Mouse (Mus musculus): Measurements from ENCODE around the gene Ap1ar. TPM values are rescaled to one million over a fixed set of nuclear protein-coding genes. Genes with fewer than 3 reads are reported as not detected.
"Not testable (repeated sequence)": the region's sequence is repeated elsewhere in the genome, so short reads cannot be mapped to it uniquely, and the experiment has no call there.

The Ap1ar gene
- polyA plus RNA-seq, 1 experiment from 2014 or later: 64.8 TPM

DNA sequence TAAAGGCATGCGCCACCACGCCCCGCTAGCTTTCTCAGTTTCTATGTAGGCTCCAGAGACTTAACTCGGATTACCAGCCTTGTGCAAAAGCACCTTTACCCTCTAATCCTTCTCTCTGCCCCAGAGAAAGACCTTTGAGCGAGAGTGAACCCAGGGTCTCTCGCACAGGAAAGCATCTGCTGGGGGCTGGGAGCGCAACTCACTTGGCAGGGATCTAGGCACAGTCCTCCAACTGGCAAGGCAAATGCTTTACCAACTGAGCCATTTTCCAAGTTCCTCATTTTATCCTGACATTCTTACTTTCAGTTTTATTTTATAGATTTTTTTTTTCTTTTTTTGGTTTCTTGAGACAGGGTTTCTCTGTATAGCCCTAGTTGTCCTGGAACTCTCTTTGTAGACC lies 44.3 kb downstream of the Ap1ar start:
- 79% methylated on average over 7 of the region's 7 CpGs for WGBS
- H3K9ac ChIP-seq (replicated peaks): no peak overlapping the region
- no peaks in the 10 kb centered on the region for H3K36me3 ChIP-seq
- no peak for ATAC-seq (ENCODE audit: insufficient number of reproducible peaks, insufficient read depth, low FRiP score, low TSS enrichment, low read depth)
- H3K4me3 ChIP-seq (replicated peaks): no peak overlapping the region
- H3K27me3 ChIP-seq: peaks cover 30% of the 10 kb centered on the region
- no peak overlapping the region for H3K27ac ChIP-seq
- peaks cover 13% of the 10 kb centered on the region; the same call in 1 of the 2 replicates for H3K4me1 ChIP-seq (replicated peaks)
- H3K4me2 ChIP-seq: no peak overlapping the region
- H3K9me3 ChIP-seq: no peaks in the 10 kb centered on the region

DNA sequence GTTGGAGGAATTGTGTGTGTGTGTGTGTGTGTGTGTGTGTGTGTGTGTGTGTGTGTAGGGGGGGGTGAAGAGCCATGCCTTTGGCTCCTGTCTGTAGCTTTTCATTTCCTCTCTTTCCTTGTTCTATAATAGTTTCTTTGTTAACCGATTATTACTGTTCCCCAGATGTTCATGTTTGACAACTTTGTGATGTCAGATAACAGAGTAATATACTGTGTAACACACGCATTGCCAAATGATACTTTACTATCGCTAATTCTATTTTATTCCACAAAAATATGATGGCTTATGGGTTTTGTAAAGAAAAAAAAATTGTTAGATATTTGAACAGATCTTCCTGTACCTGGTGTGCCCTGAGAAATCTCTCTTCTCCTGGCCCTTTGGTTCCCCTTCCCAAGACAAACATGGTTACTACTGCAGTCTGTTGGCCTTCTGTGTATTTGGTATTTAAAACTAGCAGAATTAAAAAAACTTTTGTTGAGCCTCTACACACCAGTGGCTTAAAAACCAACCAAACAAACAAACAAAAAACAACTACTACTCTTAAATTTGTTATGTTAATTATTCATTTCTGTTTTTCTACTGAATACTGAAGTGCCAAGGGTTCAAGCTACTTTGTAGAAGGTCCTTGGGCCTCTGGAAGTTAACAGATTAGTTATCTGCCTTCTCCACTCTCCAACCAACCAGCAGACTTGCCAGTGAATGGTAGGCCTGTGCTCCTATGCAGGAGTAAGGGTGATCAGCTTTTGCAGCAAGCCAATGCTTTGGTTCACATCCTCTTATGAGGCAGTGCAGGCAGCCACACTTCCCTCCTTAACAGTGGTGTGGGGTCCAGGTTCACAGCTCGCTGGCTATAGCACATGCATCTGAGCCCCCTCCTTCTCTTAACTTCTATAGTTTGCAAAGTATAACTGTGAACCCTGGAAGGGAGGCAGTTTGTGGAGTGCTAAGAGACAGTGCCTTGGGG lies 45.4 kb downstream of the Ap1ar start:
- 55% methylated on average over 4 of the region's 4 CpGs for WGBS
- Histone ChIP-seq H3K4me2 (peak overlapping the region; percentile 99), H3K4me1 (replicated peaks) (peaks cover 13% of the 10 kb centered on the region; the same call in 1 of the 2 replicates), H3K27me3 (peaks cover 34% of the 10 kb centered on the region), H3K36me3 (no peaks in the 10 kb centered on the region), H3K9me3 (no peaks in the 10 kb centered on the region), H3K4me3 (replicated peaks) (no peak overlapping the region; the same call in 1 of the 2 replicates), H3K27ac (no peak overlapping the region), H3K9ac (replicated peaks) (no peak overlapping the region)
- no peak for ATAC-seq (ENCODE audit: insufficient number of reproducible peaks, insufficient read depth, low FRiP score, low TSS enrichment, low read depth)

DNA sequence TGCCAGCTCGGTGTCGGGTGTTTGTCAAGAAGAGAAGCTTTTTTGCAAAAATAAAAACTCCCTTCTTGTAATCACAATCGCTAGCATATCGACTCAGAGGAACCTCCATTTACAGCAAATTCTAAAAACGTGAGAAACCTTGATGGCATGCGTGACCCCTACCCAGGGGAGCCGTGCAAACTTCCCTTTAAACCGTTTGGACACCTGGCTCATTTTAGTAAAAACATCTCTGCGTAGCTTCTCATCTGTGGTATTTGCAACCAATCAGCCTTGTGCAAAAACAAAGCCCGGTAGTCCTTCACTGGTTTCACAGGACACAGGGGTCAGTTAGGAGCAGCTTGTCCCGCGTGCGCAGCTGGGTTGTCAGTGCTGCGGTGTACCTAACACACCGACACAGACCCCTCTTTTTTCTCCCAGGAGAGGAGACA lies 46.3 kb downstream of the Ap1ar start:
- peaks cover 13% of the 10 kb centered on the region; the same call in 1 of the 2 replicates for H3K4me1 ChIP-seq (replicated peaks)
- H3K9me3 ChIP-seq: no peaks in the 10 kb centered on the region
- H3K27ac ChIP-seq: no peak overlapping the region

DNA sequence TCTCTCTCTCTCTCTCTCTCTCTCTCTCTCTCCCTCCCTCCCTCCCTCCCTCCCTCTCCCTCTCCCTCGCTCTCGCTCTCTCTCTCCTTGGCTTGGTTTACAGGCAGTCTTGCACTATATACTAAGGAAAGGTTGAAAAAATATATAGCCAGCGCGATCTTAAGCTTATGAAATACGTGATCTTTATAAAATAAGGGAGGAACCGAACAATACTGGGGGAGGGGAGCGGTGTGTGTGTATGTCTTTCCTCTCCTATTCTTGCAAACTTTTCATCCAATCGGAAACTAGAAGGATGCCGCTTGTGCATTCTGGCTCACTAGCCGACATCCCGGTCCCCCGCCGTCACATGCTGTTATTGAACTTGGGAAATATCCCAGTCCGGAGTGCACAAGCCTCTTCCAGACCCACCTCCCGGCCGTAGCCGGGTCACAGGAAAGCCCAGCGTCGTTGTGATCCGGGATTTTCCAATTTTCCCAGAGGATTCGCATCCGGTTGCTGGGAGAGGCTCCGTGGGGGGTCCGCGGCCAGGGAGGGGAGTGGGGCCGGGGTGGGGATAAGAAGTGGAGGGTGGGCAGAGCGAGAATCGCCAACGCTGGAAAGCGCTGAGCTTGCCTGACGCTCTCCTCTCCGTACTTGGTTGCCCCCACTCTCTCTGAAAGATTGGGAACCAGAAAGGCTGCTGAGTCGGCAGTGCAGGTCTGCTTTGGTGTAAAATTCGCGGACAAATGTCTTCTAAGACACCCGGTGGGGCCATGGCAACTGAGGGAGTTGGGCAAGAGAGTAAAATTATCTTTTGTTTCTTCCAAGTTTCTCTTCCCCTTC lies 46.9 kb downstream of the Ap1ar start:
- peaks cover 34% of the 10 kb centered on the region for H3K27me3 ChIP-seq
- under 1% methylated on average over 36 of the region's 36 CpGs for WGBS
- peak; percentile 63 for ATAC-seq (ENCODE audit: insufficient number of reproducible peaks, insufficient read depth, low FRiP score, low TSS enrichment, low read depth)

More for the DNA sequence above, 46.3 kb downstream of the Ap1ar start:
- Histone ChIP-seq H3K36me3 (no peaks in the 10 kb centered on the region), H3K27me3 (peaks cover 34% of the 10 kb centered on the region), H3K4me2 (peak overlapping the region; percentile 99), H3K4me3 (replicated peaks) (peak overlapping the region; percentile 52), H3K9ac (replicated peaks) (peak overlapping the region; percentile 63)
- WGBS: under 1% methylated on average over 15 of the region's 15 CpGs
- no peak for ATAC-seq (ENCODE audit: insufficient number of reproducible peaks, insufficient read depth, low FRiP score, low TSS enrichment, low read depth)

DNA sequence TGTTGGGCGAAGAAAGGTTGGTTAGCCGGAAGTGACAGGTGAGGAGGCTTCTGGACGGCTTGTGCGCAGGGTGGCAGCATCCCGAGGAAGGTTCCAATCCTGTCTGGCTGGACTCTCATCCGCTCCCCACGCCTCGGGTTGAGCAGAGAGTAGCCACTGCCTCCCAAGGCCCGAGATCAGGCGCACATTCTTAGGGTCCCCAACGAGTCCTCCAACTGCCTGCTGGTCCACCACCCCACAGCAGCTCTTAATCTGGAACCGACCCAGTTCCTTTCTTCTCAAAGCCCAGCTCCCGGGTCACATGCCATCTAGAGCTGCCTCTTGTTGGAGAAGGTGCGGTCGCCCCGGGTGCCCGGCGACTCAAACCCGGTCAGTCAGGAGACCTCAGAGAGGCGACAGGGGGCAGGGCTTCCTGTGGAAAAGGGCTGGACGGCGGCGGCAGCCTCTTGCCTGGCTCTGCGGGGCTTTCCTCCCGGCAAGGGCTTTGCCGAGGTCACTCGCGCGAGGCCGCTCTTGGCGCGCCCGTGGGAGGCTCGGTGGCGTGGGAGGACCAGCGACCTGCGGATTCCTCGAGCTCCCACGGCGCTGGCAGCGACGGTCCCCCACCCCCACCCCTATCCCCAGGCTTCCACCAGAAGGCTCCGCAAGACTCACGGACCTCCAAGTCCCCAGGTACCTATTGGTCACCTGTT lies 47.7 kb downstream of the Ap1ar start, which contains the start of gene Tifa:
TSS of gene Tifa (plus strand) at position 306 of the 692 bp plus-strand sequence.
- Histone ChIP-seq H3K36me3 (no peaks in the 10 kb centered on the region), H3K4me1 (replicated peaks) (peaks cover 13% of the 10 kb centered on the region; the same call in 1 of the 2 replicates), H3K4me2 (peak within 1 kb of the TSS; percentile 99), H3K9ac (replicated peaks) (peak within 1 kb of the TSS; percentile 63), H3K27me3 (peaks cover 34% of the 10 kb centered on the region), H3K27ac (no peak within 1 kb of the TSS), H3K4me3 (replicated peaks) (peak within 1 kb of the TSS; percentile 52), H3K9me3 (no peaks in the 10 kb centered on the region)
- ATAC-seq (ENCODE audit: insufficient number of reproducible peaks, insufficient read depth, low FRiP score, low TSS enrichment, low read depth): peak; percentile 7; the same call in 1 of the 2 replicates
- 1% methylated on average over 42 of the region's 44 CpGs for WGBS

More for the DNA sequence above, 46.9 kb downstream of the Ap1ar start:
- peaks cover 13% of the 10 kb centered on the region; the same call in 1 of the 2 replicates for H3K4me1 ChIP-seq (replicated peaks)
- H3K36me3 ChIP-seq: no peaks in the 10 kb centered on the region
- no peak overlapping the region for H3K27ac ChIP-seq
- peak overlapping the region; percentile 63 for H3K9ac ChIP-seq (replicated peaks)
- no peaks in the 10 kb centered on the region for H3K9me3 ChIP-seq
- H3K4me2 ChIP-seq: peak overlapping the region; percentile 99
- peak overlapping the region; percentile 52 for H3K4me3 ChIP-seq (replicated peaks)

DNA sequence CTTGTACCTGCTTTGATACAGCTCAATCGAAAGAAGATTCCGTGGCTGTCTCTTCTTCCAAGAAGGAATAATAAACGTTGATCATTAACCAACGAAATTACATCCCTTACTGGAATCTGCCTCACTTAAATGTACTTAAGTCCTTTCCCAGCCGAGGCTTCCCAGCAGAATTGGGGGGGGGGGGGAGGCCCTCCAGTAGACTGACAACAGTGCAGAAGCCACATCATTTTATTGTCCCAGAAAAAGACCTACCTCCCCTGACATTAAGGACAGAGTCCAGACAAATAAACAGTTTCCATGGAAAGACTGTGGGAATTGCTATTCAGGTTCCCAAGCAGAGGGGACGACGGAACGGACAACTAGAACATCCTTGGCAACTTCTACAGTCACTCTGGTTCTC lies 48.4 kb downstream of the Ap1ar start:
- ATAC-seq (ENCODE audit: insufficient number of reproducible peaks, insufficient read depth, low FRiP score, low TSS enrichment, low read depth): no peak
- Histone ChIP-seq H3K4me3 (replicated peaks) (peak overlapping the region; percentile 52; the same call in 1 of the 2 replicates), H3K9me3 (no peaks in the 10 kb centered on the region), H3K27ac (no peak overlapping the region), H3K4me2 (peak overlapping the region; percentile 99; the same call in 1 of the 2 replicates), H3K9ac (replicated peaks) (no peak overlapping the region), H3K27me3 (peaks cover 34% of the 10 kb centered on the region), H3K4me1 (replicated peaks) (peaks cover 13% of the 10 kb centered on the region; the same call in 1 of the 2 replicates), H3K36me3 (no peaks in the 10 kb centered on the region)
- 14% methylated on average over 8 of the region's 8 CpGs for WGBS

DNA sequence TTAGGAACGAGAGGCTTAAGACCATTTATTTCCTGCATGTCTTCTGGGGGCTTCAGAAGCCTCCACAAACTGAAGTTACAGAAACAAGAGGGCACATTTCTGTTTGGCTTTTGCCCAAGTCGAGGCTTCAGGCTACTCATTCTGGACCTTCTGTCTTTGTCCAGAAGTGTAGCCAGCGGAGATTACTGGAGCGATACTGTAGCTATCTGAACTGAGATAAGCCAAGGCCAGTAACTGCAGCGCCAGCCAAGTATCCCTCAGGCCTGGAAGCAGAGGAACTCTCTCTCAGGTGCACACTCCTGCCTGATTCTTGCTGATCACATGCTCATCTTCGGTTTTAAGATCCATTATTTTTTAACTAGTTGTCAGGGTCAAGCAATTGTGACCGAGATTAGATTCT lies 49.3 kb downstream of the Ap1ar start:
- ATAC-seq (ENCODE audit: insufficient number of reproducible peaks, insufficient read depth, low FRiP score, low TSS enrichment, low read depth): no peak
- H3K4me1 ChIP-seq (replicated peaks): peaks cover 13% of the 10 kb centered on the region; the same call in 1 of the 2 replicates
- WGBS: 46% methylated on average over 7 of the region's 7 CpGs
- H3K4me2 ChIP-seq: no peak overlapping the region
- no peak overlapping the region for H3K27ac ChIP-seq
- peaks cover 34% of the 10 kb centered on the region for H3K27me3 ChIP-seq
- no peaks in the 10 kb centered on the region for H3K36me3 ChIP-seq
- H3K9me3 ChIP-seq: no peaks in the 10 kb centered on the region
- no peak overlapping the region for H3K4me3 ChIP-seq (replicated peaks)
- no peak overlapping the region for H3K9ac ChIP-seq (replicated peaks)

DNA sequence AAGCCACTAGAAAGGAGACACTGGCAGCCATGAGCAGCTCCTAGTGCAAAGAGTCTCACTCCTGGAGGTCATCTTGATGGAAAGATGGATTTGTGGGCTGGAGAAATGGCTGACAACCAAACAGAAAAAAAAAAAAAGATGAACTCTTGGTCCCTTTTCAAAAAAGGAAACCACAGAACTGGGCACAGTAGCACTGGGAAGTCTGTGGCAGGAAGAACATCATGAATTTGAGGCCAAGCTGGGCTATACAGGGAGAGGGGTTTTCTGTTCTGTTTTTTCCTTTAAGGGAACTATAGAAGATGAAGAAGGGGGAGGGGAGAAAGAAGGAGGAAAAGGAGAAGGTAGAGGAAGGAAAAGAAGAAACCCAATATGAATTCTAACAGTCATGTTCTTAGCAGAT lies 50.3 kb downstream of the Ap1ar start:
- no peak for ATAC-seq (ENCODE audit: insufficient number of reproducible peaks, insufficient read depth, low FRiP score, low TSS enrichment, low read depth)
- Histone ChIP-seq H3K27ac (no peak overlapping the region), H3K9ac (replicated peaks) (no peak overlapping the region), H3K27me3 (peaks cover 30% of the 10 kb centered on the region), H3K4me2 (no peak overlapping the region), H3K4me1 (replicated peaks) (peaks cover 13% of the 10 kb centered on the region; the same call in 1 of the 2 replicates), H3K4me3 (replicated peaks) (no peak overlapping the region), H3K36me3 (no peaks in the 10 kb centered on the region), H3K9me3 (no peaks in the 10 kb centered on the region)

DNA sequence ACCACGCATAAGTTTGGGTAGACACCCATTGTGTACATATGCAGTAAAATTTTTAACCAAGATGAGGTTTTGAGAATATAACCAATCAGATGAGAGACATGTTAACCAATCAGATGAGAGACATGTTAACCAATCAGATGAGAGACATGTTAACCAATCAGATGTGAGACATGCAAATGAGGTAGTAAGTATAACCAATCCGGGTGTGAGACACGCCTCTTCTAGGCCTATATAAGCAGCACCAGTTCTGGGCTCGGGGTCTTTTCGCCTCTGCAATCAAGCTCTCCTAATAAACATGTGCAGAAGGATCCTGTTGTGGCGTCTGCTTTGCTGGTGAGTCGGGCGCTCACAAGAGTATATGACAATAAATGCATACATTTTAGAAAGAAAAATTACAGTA lies 53.6 kb downstream of the Ap1ar start:
- H3K27ac ChIP-seq; H3K4me3 ChIP-seq (replicated peaks); H3K9me3 ChIP-seq; H3K4me1 ChIP-seq (replicated peaks); H3K36me3 ChIP-seq; ATAC-seq (ENCODE audit: insufficient number of reproducible peaks, insufficient read depth, low FRiP score, low TSS enrichment, low read depth); H3K4me2 ChIP-seq; H3K9ac ChIP-seq (replicated peaks): not testable (repeated sequence)
- H3K27me3 ChIP-seq: peaks cover 10% of the 10 kb centered on the region
- WGBS: 92% methylated on average over 8 of the region's 8 CpGs

DNA sequence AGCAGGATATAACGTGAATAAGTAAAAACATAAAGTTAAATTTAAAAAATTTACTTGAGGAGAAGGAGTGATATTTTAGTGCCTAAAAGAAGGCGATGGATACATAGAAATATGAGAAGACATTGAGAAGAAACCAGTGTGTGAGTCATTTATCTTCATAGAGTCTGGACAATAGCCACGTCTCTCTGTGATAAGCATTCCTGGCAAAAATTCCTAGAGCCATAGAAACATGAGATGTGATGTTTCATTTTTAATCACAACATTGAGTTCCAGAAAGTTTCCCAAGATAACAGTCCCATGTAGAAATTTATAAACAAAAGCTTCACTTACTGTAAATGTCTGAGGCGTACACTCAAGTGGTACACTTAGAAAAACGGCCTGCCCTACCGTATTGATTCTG lies 54.4 kb downstream of the Ap1ar start:
- Histone ChIP-seq H3K36me3 (no peaks in the 10 kb centered on the region), H3K4me2 (no peak overlapping the region), H3K9ac (replicated peaks) (no peak overlapping the region), H3K9me3 (no peaks in the 10 kb centered on the region), H3K27me3 (peaks cover 2% of the 10 kb centered on the region), H3K27ac (no peak overlapping the region), H3K4me1 (replicated peaks) (0 out of 2 replicates have a peak, but pooled peaks cover 3% of the 10 kb centered on the region), H3K4me3 (replicated peaks) (no peak overlapping the region)
- ATAC-seq (ENCODE audit: insufficient number of reproducible peaks, insufficient read depth, low FRiP score, low TSS enrichment, low read depth): no peak
- 87% methylated on average over 6 of the region's 6 CpGs for WGBS

Measured in limb, embryonic 12.5 days (tissue).